Mouse (Mus musculus) liver, embryonic 11.5 days (tissue): ENCODE measurements around the gene Pak1. TPM values are rescaled to one million over a fixed set of nuclear protein-coding genes. Genes with fewer than 3 reads are reported as not detected.

Experiments used
- ATAC-seq: fragments of 200-750 bp; cut with Nextera tagmentation; replicated peaks from 2 replicates; pipeline ENCODE4 v1.8.0; 2017; ENCODE audit warnings: moderate number of reproducible peaks, mild to moderate bottlenecking, moderate TSS enrichment, moderate library complexity; ENCODE audit not compliant: low FRiP score
- DNase-seq: peaks from one replicate; pipeline ENCODE4 v3.0.0-alpha.2; 2017; ENCODE audit warnings: low spot score
- H3K27ac ChIP-seq: fragments of 300-500 bp; sonication (generic); 2 replicates; pipeline ENCODE4 v1.5.1; 2014; ENCODE audit warnings: mild to moderate bottlenecking, low read depth, low read length, control low read depth
- H3K27me3 ChIP-seq: fragments of 300-500 bp; sonication (generic); replicated peaks from 2 replicates; pipeline ENCODE4 v1.6.1; 2014; ENCODE audit warnings: low read length, mixed read lengths; ENCODE audit not compliant: control insufficient read depth, insufficient read depth
- H3K36me3 ChIP-seq: fragments of 300-500 bp; sonication (generic); 2 replicates; pipeline ENCODE4 v1.6.1; 2014; ENCODE audit warnings: mild to moderate bottlenecking, low read length, moderate library complexity, mixed read lengths; ENCODE audit not compliant: control insufficient read depth, insufficient read depth
- H3K4me1 ChIP-seq: fragments of 300-500 bp; sonication (generic); replicated peaks from 2 replicates; pipeline ENCODE4 v1.6.1; 2014; ENCODE audit warnings: low read length, mixed read lengths; ENCODE audit not compliant: control insufficient read depth, insufficient read depth
- H3K4me2 ChIP-seq: fragments of 300-500 bp; sonication (generic); 2 replicates; pipeline ENCODE4 v1.6.1; 2014; ENCODE audit warnings: mild to moderate bottlenecking, control low read depth, moderate library complexity
- H3K4me3 ChIP-seq: fragments of 300-500 bp; sonication (generic); 2 replicates; pipeline ENCODE4 v1.5.1; 2014; ENCODE audit warnings: low read depth, low read length, control low read depth
- H3K9ac ChIP-seq: fragments of 300-500 bp; sonication (generic); 2 replicates; pipeline ENCODE4 v1.6.1; 2014; ENCODE audit warnings: low read depth, low read length, control low read depth
- H3K9me3 ChIP-seq: fragments of 300-500 bp; sonication (generic); 2 replicates; pipeline ENCODE4 v1.6.1; 2016; ENCODE audit warnings: low read length, inconsistent platforms, mixed read lengths; ENCODE audit not compliant: control insufficient read depth
- WGBS: fragments of 180-500 bp; shearing (Covaris S2); extraction: QIAGEN DNeasy Blood & Tissue Kit; methylation state at CpG from one replicate; pipeline ENCODE4 v1.1.7; 2014; 5-methylcytosine and 5-hydroxymethylcytosine counted together
- polyA plus RNA-seq: library from polyadenylated mRNA; unstranded; fragments of >200 nt; fragmentation: Nextera tagmentation; extraction: Ambion mirVana; gene quantifications from 2 replicates; pipeline ENCODE4 v1.2.1, GENCODE M21; 2014

Pak1 gene
- polyA plus RNA-seq, 1 experiment from 2014 or later: 15.4 TPM

GRCm38 (mm10) chr7:97749207-97750190 lies 38.8 kb upstream of the Pak1 start:
- Histone ChIP-seq H3K4me3 (peak overlapping the region; percentile 37), H3K9me3 (no peaks in the 10 kb centered on the region), H3K27me3 (no peaks in the 10 kb centered on the region), H3K9ac (peak overlapping the region; percentile 57), H3K4me1 (peaks cover 8% of the 10 kb centered on the region), H3K4me2 (peak overlapping the region; percentile 72), H3K27ac (peak overlapping the region; percentile 73), H3K36me3 (no peaks in the 10 kb centered on the region)
- 27% methylated on average over 19 of the region's 19 CpGs for WGBS
- DNase-seq (peak; percentile 51), ATAC-seq (0 out of 2 replicates have a peak, but pooled peaks have one; percentile 17)

- no peak for ATAC-seq
- H3K4me1 ChIP-seq: no peaks in the 10 kb centered on the region
Observed at GRCm38 (mm10) chr7:97756967-97757881, 31.1 kb upstream of the Pak1 start.

GRCm38 (mm10) chr7:97764591-97764990 lies 23.8 kb upstream of the Pak1 start:
- no peak overlapping the region for H3K27ac ChIP-seq

More at GRCm38 (mm10) chr7:97756967-97757881, 31.1 kb upstream of the Pak1 start:
- WGBS: 76% methylated on average over 18 of the region's 18 CpGs
- DNase-seq: no peak
- no peaks in the 10 kb centered on the region for H3K36me3 ChIP-seq
- no peak overlapping the region for H3K9ac ChIP-seq
- no peaks in the 10 kb centered on the region for H3K9me3 ChIP-seq
- no peak overlapping the region for H3K4me2 ChIP-seq
- H3K27ac ChIP-seq: no peak overlapping the region
- no peak overlapping the region for H3K4me3 ChIP-seq
- H3K27me3 ChIP-seq: no peaks in the 10 kb centered on the region

DNA sequence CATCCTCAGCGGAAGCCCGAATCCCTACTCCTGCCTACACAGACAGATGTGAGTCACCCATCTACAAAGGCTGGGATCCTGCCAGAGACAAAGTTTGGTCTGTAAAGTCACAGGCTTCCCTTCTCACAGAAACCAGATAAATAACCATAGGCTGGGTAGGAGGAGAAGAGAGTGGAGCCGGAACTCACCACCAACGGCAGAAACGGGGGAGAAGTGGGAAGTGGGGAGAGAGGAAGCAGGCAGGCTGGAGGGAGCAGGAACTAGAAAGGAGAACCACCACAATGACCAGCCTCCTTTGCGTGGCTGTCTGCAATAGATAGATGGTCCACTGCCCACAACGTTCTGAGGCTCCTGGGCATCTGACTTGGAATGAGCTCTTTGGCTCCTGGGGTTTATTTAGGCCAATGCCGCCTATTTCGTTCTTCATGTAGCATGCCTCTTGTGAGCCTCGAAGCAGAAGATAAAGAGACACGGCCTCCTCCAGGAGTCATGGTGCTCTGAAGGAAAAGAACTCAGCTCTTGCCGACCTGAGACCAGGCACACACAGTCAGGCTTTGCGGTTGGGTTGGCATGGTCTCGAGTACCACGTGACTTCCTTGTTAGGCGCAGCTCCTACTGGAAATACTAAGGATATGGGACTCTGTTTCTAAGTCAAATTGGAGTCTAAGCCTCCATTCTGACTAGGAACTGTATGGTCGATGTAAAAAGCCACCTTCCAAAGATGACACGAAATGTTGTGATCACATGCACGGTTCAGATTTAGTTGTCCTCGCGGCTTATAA lies 23.0 kb upstream of the Pak1 start:
- Histone ChIP-seq H3K27ac (no peak overlapping the region), H3K4me1 (0 out of 2 replicates have a peak, but pooled peaks cover 5% of the 10 kb centered on the region), H3K4me2 (no peak overlapping the region), H3K9ac (no peak overlapping the region), H3K4me3 (no peak overlapping the region), H3K9me3 (no peaks in the 10 kb centered on the region), H3K36me3 (no peaks in the 10 kb centered on the region), H3K27me3 (no peaks in the 10 kb centered on the region)
- ATAC-seq (no peak), DNase-seq (no peak)
- 65% methylated on average over 21 of the region's 21 CpGs for WGBS

More at GRCm38 (mm10) chr7:97764591-97764990, 23.8 kb upstream of the Pak1 start:
- 0 out of 2 replicates have a peak, but pooled peaks cover 5% of the 10 kb centered on the region for H3K4me1 ChIP-seq
- 74% methylated on average over 11 of the region's 11 CpGs for WGBS
- H3K27me3 ChIP-seq: no peaks in the 10 kb centered on the region
- H3K9ac ChIP-seq: no peak overlapping the region
- no peaks in the 10 kb centered on the region for H3K36me3 ChIP-seq
- H3K9me3 ChIP-seq: no peaks in the 10 kb centered on the region
- no peak overlapping the region for H3K4me2 ChIP-seq
- no peak for DNase-seq
- no peak overlapping the region for H3K4me3 ChIP-seq
- ATAC-seq: no peak

DNA sequence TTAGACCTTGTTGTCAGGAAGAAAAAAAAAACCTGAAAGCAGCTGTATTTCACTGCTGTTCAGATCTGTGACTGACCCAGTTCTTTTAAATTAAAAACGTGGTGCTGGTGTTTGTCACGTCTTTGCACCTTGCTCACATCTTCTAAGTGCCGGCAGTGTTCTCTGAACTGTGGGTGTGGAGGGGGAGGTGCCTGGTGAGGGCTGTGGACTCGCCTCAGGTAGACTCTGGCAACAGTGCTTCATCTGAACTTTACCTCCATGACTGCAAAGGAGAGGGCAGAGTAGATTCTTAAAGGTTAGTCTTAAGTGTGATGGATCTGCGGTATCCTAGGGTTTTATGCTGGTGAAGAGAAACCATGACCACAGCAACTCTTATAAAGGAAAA lies 22.4 kb upstream of the Pak1 start:
- DNase-seq (no peak), ATAC-seq (no peak)
- Histone ChIP-seq H3K36me3 (no peaks in the 10 kb centered on the region), H3K9ac (no peak overlapping the region), H3K4me3 (no peak overlapping the region), H3K27me3 (no peaks in the 10 kb centered on the region), H3K9me3 (no peaks in the 10 kb centered on the region), H3K4me2 (no peak overlapping the region), H3K4me1 (0 out of 2 replicates have a peak, but pooled peaks cover 5% of the 10 kb centered on the region), H3K27ac (no peak overlapping the region)
- 74% methylated on average over 5 of the region's 5 CpGs for WGBS

DNA sequence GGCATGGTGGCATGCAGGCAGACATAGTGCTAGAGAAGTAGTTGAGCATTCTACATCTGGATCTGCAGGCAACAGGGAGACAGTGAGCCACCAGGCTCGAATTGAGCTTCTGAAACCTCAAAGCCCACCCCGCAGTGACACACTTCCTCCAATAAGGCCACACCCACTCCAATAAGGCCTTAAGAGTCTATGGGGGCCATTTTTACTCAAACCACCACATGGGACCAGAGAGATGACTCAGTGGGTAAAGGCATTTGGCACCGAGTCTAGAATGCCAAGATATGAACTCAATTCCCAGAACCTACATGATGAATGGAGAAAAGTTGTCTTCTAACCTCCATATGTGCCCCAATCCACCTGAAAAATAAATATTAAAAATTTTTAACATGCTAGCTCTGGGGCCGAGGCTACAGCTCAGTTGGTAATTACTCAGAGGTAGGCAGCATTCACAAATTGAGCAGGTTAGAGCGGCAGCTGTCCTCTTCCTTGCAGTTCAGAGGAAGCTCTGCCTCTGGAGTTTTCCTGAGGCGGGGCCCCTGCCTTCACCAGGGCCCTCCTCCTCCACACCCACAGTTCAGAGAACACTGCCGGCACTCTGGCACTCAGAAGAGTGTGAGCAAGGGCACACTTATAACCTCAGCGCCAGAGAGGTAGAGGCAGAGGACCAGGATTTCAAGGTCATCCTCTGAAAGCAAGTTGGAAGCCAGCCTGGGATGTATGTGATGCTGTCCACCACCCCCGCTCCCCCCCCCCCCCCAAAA lies 21.8 kb upstream of the Pak1 start:
- ATAC-seq (no peak), DNase-seq (no peak)
- Histone ChIP-seq H3K27me3 (no peaks in the 10 kb centered on the region), H3K9me3 (no peaks in the 10 kb centered on the region), H3K9ac (no peak overlapping the region), H3K4me1 (0 out of 2 replicates have a peak, but pooled peaks cover 5% of the 10 kb centered on the region), H3K4me3 (no peak overlapping the region), H3K4me2 (no peak overlapping the region), H3K27ac (no peak overlapping the region), H3K36me3 (no peaks in the 10 kb centered on the region)
- 63% methylated on average over 9 of the region's 9 CpGs for WGBS

DNA sequence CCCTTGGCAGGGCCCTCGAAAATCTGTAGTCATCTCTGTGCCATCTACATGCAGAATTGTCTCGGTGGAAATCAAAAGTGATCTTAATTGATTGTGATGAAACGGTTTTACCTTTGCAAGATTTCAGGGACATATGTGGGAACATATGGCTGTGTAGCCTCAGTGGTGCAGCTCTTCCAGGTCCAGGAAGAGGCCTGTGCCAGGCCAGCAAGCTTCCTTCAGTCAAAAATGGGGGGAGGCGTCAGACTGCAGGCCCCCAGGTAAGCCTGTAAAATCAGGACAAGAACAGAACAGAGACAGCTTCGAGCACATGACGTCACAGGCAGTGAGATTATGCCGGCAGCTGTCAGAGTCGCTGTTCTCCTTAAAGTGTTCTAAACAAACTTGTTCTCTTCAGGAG lies 20.5 kb upstream of the Pak1 start:
- ATAC-seq (no peak), DNase-seq (no peak)
- H3K9ac ChIP-seq: no peak overlapping the region
- WGBS: 79% methylated on average over 8 of the region's 8 CpGs
- H3K9me3 ChIP-seq: no peaks in the 10 kb centered on the region
- H3K4me3 ChIP-seq: no peak overlapping the region
- H3K27me3 ChIP-seq: no peaks in the 10 kb centered on the region
- no peak overlapping the region for H3K27ac ChIP-seq
- H3K36me3 ChIP-seq: no peaks in the 10 kb centered on the region
- no peak overlapping the region for H3K4me2 ChIP-seq
- H3K4me1 ChIP-seq: 0 out of 2 replicates have a peak, but pooled peaks cover 5% of the 10 kb centered on the region
